Mouse (Mus musculus) lung, adult 2 months (tissue): ENCODE data around the gene Gm14226. TPM values are rescaled to one million over a fixed set of nuclear protein-coding genes. Genes with fewer than 3 reads are reported as not detected.

Experiments
- DNase-seq: peaks from one replicate; pipeline ENCODE4 v3.0.0; 2022
- H3K4me1 ChIP-seq: fragments of 200-500 bp; 2 replicates; pipeline ENCODE4 v1.6.1; 2011; ENCODE audit warnings: low read length; ENCODE audit not compliant: control insufficient read depth, insufficient read depth
- H3K4me3 ChIP-seq: fragments of 200-500 bp; replicated peaks from 2 replicates; pipeline ENCODE3; 2011; ENCODE audit warnings: low read depth, mild to moderate bottlenecking, control low read depth, low read length; ENCODE audit errors: extremely low read depth
- CTCF ChIP-seq: fragments of 200-500 bp; IDR thresholded peaks from 2 replicates; pipeline ENCODE4 v1.5.1; 2011; ENCODE audit warnings: mild to moderate bottlenecking, low read length, control low read depth; ENCODE audit not compliant: insufficient read depth
- POLR2A ChIP-seq: fragments of 200-500 bp; IDR thresholded peaks from 2 replicates; pipeline ENCODE4 v1.6.1; 2011; ENCODE audit warnings: low read depth, mild to moderate bottlenecking, control low read depth, low read length, borderline replicate concordance; ENCODE audit errors: extremely low read depth
- WGBS: fragments of 180-500 bp; shearing (Covaris S2); methylation state at CpG from one replicate; pipeline ENCODE4 v1.1.7; 2018; 5-methylcytosine and 5-hydroxymethylcytosine counted together
- polyA plus RNA-seq: library from polyadenylated mRNA; depleted of rRNA; stranded (reverse); fragments of >200 nt; gene quantifications from 2 replicates; pipeline ENCODE4 v1.2.3, GENCODE M21; 2012; rRNA removed

Gm14226 gene
- polyA plus RNA-seq, 1 experiment: 0.05 TPM

DNA sequence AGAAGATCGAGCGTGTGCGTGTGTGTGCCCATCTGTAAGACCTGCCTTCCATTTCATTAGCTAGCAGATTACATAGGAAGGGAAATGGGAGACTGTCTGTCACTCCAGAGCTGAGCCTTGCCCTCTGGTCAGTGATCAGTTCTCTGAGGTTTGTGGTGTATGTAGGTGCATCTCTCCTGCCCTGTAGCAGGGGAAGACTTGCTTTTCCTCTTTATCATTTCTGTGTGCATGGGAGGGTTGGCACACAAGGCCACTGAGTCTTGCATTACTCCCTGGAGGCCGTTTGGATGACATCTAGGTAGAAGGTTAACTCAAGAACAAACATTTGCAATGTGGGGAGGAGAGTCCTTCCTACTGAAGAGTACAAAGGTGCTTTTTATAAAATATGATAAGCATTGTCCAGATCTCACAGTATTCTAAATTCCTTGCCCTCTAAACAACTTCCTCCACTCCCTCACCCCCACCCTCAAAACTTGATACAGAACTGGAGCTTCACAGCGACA is 38.1 kb downstream of the Gm14226 start:
- WGBS: 70% methylated on average over 5 of the region's 5 CpGs
- H3K4me3 ChIP-seq: no peak overlapping the region
- no peak for TF ChIP-seq POLR2A
- DNase-seq: no peak
- H3K4me1 ChIP-seq: no peaks in the 10 kb centered on the region

DNA sequence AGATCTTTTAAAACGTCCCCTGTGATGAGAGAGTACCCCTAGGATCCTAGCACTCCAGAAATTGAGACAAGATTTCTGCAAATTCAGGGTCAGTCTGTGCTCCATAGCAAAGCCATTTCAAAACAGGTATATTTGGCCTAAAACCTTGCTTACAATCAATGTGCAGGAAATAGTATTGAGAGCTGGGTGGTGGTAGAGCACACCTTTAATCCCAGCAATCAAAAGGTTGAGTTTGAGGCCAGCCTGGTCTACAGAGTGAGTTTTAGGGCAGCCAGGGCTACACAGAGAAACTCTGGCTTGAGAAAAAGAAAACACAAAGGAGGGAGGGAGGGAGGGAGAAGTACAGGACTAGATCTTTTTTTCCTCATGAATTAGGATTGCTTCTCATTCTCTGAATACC is 39.3 kb downstream of the Gm14226 start:
- no peak for TF ChIP-seq POLR2A
- no peak for TF ChIP-seq CTCF
- WGBS: 68% methylated on average over 1 of the region's 1 CpGs
- no peaks in the 10 kb centered on the region for H3K4me1 ChIP-seq
- no peak overlapping the region for H3K4me3 ChIP-seq
- no peak for DNase-seq

DNA sequence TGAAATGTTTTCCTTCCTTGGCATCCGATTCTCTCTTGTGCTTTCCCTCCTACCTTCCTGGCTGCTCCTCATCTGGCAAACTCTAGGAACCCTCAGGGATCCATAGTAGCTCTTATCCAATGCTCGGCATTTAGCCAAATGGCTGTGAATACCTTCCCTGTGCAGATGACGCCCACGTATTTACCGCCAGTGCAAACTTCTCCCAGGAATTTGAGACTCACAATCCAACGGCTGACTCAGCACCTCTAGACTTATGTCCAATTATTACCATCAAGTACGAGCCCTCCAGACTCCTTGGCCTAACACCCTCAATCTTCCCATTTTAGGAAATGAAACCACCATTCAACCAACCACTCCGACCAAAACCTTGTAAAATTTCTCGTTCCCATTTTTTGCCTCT is 53.0 kb downstream of the Gm14226 start:
- WGBS: 77% methylated on average over 9 of the region's 9 CpGs
- H3K4me1 ChIP-seq: peaks cover 2% of the 10 kb centered on the region; the same call in 1 of the 2 replicates
- TF ChIP-seq POLR2A: no peak
- no peak for TF ChIP-seq CTCF

GRCm38 (mm10) chr2:155072353-155073145 is 54.5 kb downstream of the Gm14226 start:
- no peak for DNase-seq
- WGBS: 86% methylated on average over 8 of the region's 8 CpGs
- no peak for TF ChIP-seq POLR2A
- no peak for TF ChIP-seq CTCF
- Histone ChIP-seq H3K4me1 (peaks cover 2% of the 10 kb centered on the region; the same call in 1 of the 2 replicates), H3K4me3 (no peak overlapping the region)

More for the DNA sequence above, 53.0 kb downstream of the Gm14226 start:
- no peak for DNase-seq
- no peak overlapping the region for H3K4me3 ChIP-seq

GRCm38 (mm10) chr2:155073347-155073746 is 55.3 kb downstream of the Gm14226 start:
- peaks cover 2% of the 10 kb centered on the region; the same call in 1 of the 2 replicates for H3K4me1 ChIP-seq
- WGBS: 20% methylated on average over 3 of the region's 3 CpGs
- DNase-seq: no peak
- no peak overlapping the region for H3K4me3 ChIP-seq
- no peak for TF ChIP-seq CTCF
- no peak for TF ChIP-seq POLR2A

GRCm38 (mm10) chr2:155073978-155074765 is 56.1 kb downstream of the Gm14226 start, which contains the start of gene Ahcy:
Gene Ahcy, minus strand, starts transcription at chr2:155074497.
- peak; percentile 93 for DNase-seq
- WGBS: under 1% methylated on average over 56 of the region's 56 CpGs
- TF ChIP-seq CTCF (no peak), POLR2A (peak; percentile 72; the same call in 1 of the 2 replicates)

DNA sequence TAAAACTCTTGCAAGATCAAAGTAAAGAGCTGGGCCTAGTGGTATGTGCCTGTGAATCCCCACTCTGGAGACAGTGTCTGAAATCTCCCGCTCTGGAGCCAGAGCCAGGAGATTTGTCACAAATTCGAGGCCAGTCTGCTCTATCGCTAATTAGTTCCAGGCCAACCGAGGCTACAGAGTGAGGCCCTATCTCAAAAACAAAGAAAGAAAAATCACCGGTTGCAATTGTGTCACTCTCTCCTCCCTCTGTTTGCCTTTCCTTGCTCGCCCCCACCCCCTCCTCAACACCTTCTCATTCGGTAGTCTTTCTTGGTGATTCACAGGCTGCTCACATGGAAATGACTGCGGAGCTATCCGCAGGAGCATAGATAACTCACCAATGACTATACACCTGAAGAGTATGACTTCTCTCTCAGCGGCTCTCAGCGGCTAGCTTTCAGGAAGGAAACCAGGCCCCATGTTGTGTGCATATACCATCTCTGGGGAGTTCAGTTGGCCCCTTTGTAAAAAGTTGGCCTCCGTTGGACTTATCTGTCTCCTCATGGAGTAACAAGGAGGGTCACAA is 56.8 kb downstream of the Gm14226 start:
- WGBS: 29% methylated on average over 12 of the region's 12 CpGs
- DNase-seq: no peak
- no peak for TF ChIP-seq CTCF
- no peak for TF ChIP-seq POLR2A
- peaks cover 2% of the 10 kb centered on the region for H3K4me1 ChIP-seq
- peak overlapping the region; percentile 98 for H3K4me3 ChIP-seq

More at GRCm38 (mm10) chr2:155073978-155074765, 56.1 kb downstream of the Gm14226 start, which contains the start of gene Ahcy:
- peaks cover 2% of the 10 kb centered on the region; the same call in 1 of the 2 replicates for H3K4me1 ChIP-seq
- H3K4me3 ChIP-seq: peak within 1 kb of the TSS; percentile 98

GRCm38 (mm10) chr2:155075649-155076048 is 57.6 kb downstream of the Gm14226 start:
- TF ChIP-seq POLR2A (no peak), CTCF (no peak)
- no peak for DNase-seq
- 82% methylated on average over 6 of the region's 6 CpGs for WGBS
- H3K4me3 ChIP-seq: no peak overlapping the region
- H3K4me1 ChIP-seq: peaks cover 2% of the 10 kb centered on the region

Other genes starting within 250 kb of the Gm14226 start
- gene Gm14214, start 248.2 kb upstream of the Gm14226 start, polyA plus RNA-seq: not detected in 2 replicates
- 188 and 211 TPM in 2 replicates for gene Raly, start 227.2 kb upstream of the Gm14226 start, polyA plus RNA-seq
- gene a, start 226.9 kb upstream of the Gm14226 start, polyA plus RNA-seq: not detected in 2 replicates
- gene Eif2s2, start 125.3 kb upstream of the Gm14226 start, polyA plus RNA-seq: 4.8 and 9.0 TPM in 2 replicates
- 19.2 and 27.8 TPM in 2 replicates for gene Ahcy, start 56.2 kb downstream of the Gm14226 start, polyA plus RNA-seq
- 7.5 and 12.0 TPM in 2 replicates for gene Itch, start 115.2 kb downstream of the Gm14226 start, polyA plus RNA-seq
- gene Dynlrb1, start 218.3 kb downstream of the Gm14226 start, polyA plus RNA-seq: 171 and 226 TPM in 2 replicates